Mouse (Mus musculus) B cell, adult 67 days (primary cell): ENCODE measurements around the gene Ube2j2. TPM values are rescaled to one million over a fixed set of nuclear protein-coding genes. Genes with fewer than 3 reads are reported as not detected.

Experiments
- total RNA-seq, 2 experiments: library from RNA; stranded (reverse); gene quantifications; 4 replicates each; pipeline ENCODE4 v1.2.4; 2023

The Ube2j2 gene
- total RNA-seq: 100 to 1,000 TPM in 1 of 2 experiments, 10 to 100 TPM in 1; 98.5 to 126 TPM

GRCm38 (mm10) chr4:155943534-155944249, at the start of gene Ube2j2:
Gene Ube2j2, plus strand, starts transcription at chr4:155943831.

GRCm38 (mm10) chr4:155962167-155962971, 18.7 kb downstream of the Ube2j2 start, which contains the start of gene C1qtnf12:
Gene C1qtnf12, plus strand, starts transcription at chr4:155962318.

GRCm38 (mm10) chr4:155992241-155992905, 48.7 kb downstream of the Ube2j2 start, which contains the start of the genes B3galt6 and Sdf4:
Gene B3galt6, minus strand, starts transcription at chr4:155992649.
Gene Sdf4, plus strand, starts transcription at chr4:155992872.

Other genes starting within 250 kb of the Ube2j2 start
- 1 to 10 TPM; 3.8 to 5.4 TPM for gene Fndc10, start 249.5 kb upstream of the Ube2j2 start, total RNA-seq
- 10 to 100 TPM; 78.2 to 97.2 TPM for gene Ssu72, start 239.0 kb upstream of the Ube2j2 start, total RNA-seq
- under 1 TPM; 0.52 to 0.65 TPM for gene Tmem240, start 209.0 kb upstream of the Ube2j2 start, total RNA-seq
- gene Atad3a, start 182.7 kb upstream of the Ube2j2 start, total RNA-seq: 10 to 100 TPM; 49.7 to 54.5 TPM
- gene Vwa1, start 169.1 kb upstream of the Ube2j2 start, total RNA-seq: not detected
- gene Tmem88b, start 158.0 kb upstream of the Ube2j2 start, total RNA-seq: not detected
- not detected for gene Ankrd65, start 153.4 kb upstream of the Ube2j2 start, total RNA-seq
- 10 to 100 TPM; 36.1 to 46.0 TPM for gene Mrpl20, start 141.0 kb upstream of the Ube2j2 start, total RNA-seq
- 100 to 1,000 TPM; 234 to 257 TPM for gene Ccnl2, start 131.3 kb upstream of the Ube2j2 start, total RNA-seq
- 10 to 100 TPM; 69.6 to 73.2 TPM for gene Aurkaip1, start 112.6 kb upstream of the Ube2j2 start, total RNA-seq
- gene Mxra8, start 104.2 kb upstream of the Ube2j2 start, total RNA-seq: 10 to 100 TPM; 11.4 to 16.3 TPM
- 10 to 100 TPM; 63.8 to 68.9 TPM for gene Dvl1, start 96.4 kb upstream of the Ube2j2 start, total RNA-seq
- gene Tas1r3, start 80.5 kb upstream of the Ube2j2 start, total RNA-seq: 1 to 10 TPM; 1.3 to 2.1 TPM
- 10 to 100 TPM; 13.3 to 18.2 TPM for gene Cptp, start 74.4 kb upstream of the Ube2j2 start, total RNA-seq
- 10 to 100 TPM; 56.0 to 56.7 TPM for gene Ints11, start 74.3 kb upstream of the Ube2j2 start, total RNA-seq
- 10 to 100 TPM; 24.5 to 24.6 TPM for gene Pusl1, start 52.0 kb upstream of the Ube2j2 start, total RNA-seq
- gene Acap3, start 52.0 kb upstream of the Ube2j2 start, total RNA-seq: 10 to 100 TPM; 68.7 to 74.2 TPM
- gene C1qtnf12, start 18.5 kb downstream of the Ube2j2 start, total RNA-seq: 1 to 10 TPM; 3.7 to 3.9 TPM
- gene B3galt6, start 48.8 kb downstream of the Ube2j2 start, total RNA-seq: 1 to 10 TPM; 2.9 to 3.8 TPM
- 100 to 1,000 TPM; 124 to 134 TPM for gene Sdf4, start 49.0 kb downstream of the Ube2j2 start, total RNA-seq
- 10 to 100 TPM in 1 of 2 experiments, 1 to 10 TPM in 1; 3.7 to 11.2 TPM for gene Tnfrsf4, start 70.0 kb downstream of the Ube2j2 start, total RNA-seq
- 10 to 100 TPM; 15.0 to 17.0 TPM for gene Tnfrsf18, start 82.3 kb downstream of the Ube2j2 start, total RNA-seq
- gene Ttll10, start 115.6 kb downstream of the Ube2j2 start, total RNA-seq: not detected
- gene 9430015G10Rik, start 166.2 kb downstream of the Ube2j2 start, total RNA-seq: 10 to 100 TPM; 67.6 to 67.9 TPM
- gene Rnf223, start 186.7 kb downstream of the Ube2j2 start, total RNA-seq: 1 to 10 TPM; 1.7 to 1.8 TPM